Mouse (Mus musculus) erythroblast, embryonic 14.5 days (primary cell): ENCODE measurements around the gene L3mbtl1. TPM values are rescaled to one million over a fixed set of nuclear protein-coding genes. Genes with fewer than 3 reads are reported as not detected.

Experiments used
- H3K27me3 ChIP-seq: 2 replicates; pipeline ENCODE4 v1.6.1; 2012; ENCODE audit warnings: inconsistent platforms; ENCODE audit not compliant: control insufficient read depth
- H3K36me3 ChIP-seq: 2 replicates; pipeline ENCODE4 v1.6.1; 2012; ENCODE audit warnings: mild to moderate bottlenecking, inconsistent platforms; ENCODE audit not compliant: control insufficient read depth
- H3K4me1 ChIP-seq: 2 replicates; pipeline ENCODE4 v1.6.1; 2012; ENCODE audit warnings: inconsistent platforms; ENCODE audit not compliant: control insufficient read depth
- H3K4me3 ChIP-seq: replicated peaks from 2 replicates; pipeline ENCODE3; 2012; ENCODE audit warnings: moderate library complexity, mild to moderate bottlenecking, inconsistent platforms
- H3K9me3 ChIP-seq: 2 replicates; pipeline ENCODE4 v1.6.1; 2012; ENCODE audit warnings: low read length, inconsistent platforms, mixed read lengths; ENCODE audit not compliant: control insufficient read depth
- GATA1 ChIP-seq: IDR thresholded peaks from 2 replicates; pipeline ENCODE4 v1.6.1; 2012; ENCODE audit warnings: low read length, inconsistent platforms, mixed read lengths
- TAL1 ChIP-seq: IDR thresholded peaks from 3 replicates; pipeline ENCODE4 v1.6.1; 2012; ENCODE audit warnings: low read length, inconsistent platforms, mixed read lengths
- polyA plus RNA-seq: library from polyadenylated mRNA; stranded (reverse); fragments of >175 nt; gene quantifications from 2 replicates; pipeline ENCODE4 v1.2.3, GENCODE M21; 2012

Gene L3mbtl1
- polyA plus RNA-seq, 1 experiment = not detected

DNA sequence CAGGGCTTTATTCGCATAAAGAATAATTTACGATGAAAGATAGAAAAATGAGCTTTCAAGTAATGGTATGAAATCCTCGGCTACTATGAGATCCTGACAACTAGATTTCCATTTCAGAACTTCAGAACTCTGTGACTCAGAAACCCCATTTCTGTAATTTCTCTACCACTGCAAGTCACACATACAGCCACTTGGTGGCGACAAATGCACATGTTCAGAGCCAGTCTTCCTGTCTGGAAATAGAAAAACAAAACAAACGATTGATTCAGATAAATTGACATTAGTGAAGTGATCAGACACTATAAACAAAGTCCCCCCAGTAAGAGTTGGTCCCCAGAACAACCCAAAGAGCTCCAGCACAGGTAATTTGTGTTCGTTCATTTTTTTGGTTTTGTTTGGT lies 21.1 kb upstream of the L3mbtl1 start:
- Histone ChIP-seq H3K36me3 (no peaks in the 10 kb centered on the region), H3K4me3 (no peak overlapping the region), H3K9me3 (no peaks in the 10 kb centered on the region), H3K27me3 (peaks cover 4% of the 10 kb centered on the region), H3K4me1 (no peaks in the 10 kb centered on the region)
- TF ChIP-seq GATA1 = no peak
- no peak for TF ChIP-seq TAL1

DNA sequence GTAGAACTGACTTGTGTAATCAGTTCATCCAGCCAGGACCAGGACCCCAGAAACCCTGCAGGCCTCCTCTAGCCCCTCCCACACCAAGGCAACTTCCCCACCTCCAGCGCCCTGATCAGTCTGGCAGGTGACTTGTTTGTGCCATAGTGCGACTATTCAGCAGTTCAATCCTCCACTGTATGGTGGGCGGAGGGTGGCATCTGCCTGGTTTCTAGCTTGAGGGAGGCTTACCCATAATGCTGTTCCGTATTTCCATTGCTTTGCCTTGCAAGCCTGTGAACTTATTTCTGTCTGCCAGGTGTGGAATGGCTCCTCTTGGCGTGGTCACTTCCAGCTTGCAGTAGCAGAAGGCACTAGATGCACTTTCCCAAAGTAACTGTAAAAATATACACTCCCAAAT lies 20.4 kb upstream of the L3mbtl1 start:
- Histone ChIP-seq H3K36me3 (no peaks in the 10 kb centered on the region), H3K27me3 (peaks cover 4% of the 10 kb centered on the region), H3K4me1 (peaks cover 2% of the 10 kb centered on the region), H3K4me3 (no peak overlapping the region), H3K9me3 (no peaks in the 10 kb centered on the region)
- no peak for TF ChIP-seq TAL1
- no peak for TF ChIP-seq GATA1

DNA sequence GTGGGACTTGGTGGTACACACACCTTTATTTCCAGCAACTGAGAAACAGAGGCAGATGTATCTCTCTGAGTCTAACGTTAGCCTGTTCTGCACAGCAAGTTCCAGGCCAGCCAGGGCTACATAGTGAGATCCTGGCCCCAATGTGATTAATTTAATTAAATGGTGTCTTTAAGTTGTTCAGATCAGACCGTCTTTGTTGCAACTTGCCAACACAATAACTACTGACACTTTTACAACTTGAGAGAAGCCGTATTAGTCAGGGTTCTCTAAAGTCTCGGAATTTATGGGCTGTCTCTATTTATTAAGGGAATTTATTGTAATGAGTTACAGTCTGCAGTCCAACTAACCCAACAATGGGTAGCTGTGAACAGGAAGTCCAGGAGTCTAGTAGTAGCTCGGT lies 19.1 kb upstream of the L3mbtl1 start:
- Histone ChIP-seq H3K9me3 (no peaks in the 10 kb centered on the region), H3K4me3 (no peak overlapping the region), H3K4me1 (peaks cover 7% of the 10 kb centered on the region), H3K27me3 (peaks cover 4% of the 10 kb centered on the region), H3K36me3 (no peaks in the 10 kb centered on the region)
- TF ChIP-seq GATA1 (no peak), TAL1 (no peak)

DNA sequence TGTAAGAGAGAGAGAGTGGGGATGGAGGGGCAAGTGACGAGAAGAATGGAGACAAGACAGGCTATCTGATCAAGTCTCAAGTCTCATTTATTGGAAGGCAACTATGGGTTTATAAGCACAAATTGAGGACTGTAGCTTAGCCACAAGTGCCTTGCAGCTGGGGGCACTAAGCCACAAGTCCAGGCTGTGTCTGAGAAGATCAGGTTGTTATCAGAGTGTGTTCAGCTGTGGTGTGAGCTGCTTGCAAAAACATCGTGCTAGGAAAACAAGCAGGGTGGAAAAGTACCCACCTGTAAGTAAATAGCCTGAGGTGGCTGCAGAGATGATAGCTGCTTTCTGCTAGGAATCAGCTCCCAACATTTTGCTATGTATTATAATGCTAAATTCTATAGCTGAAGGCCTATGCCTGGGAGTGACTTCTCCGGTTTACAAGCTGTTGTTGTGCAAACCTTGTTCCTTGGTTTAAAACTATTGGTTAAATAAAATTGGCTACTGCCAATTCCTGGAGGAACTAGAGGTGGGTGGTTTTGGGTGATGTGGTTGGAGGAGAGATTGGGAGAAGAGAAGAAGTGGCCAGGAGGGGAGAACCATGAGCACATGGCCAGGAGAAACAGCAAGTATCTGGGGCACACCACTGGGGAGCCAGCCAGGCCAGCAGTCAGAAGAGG lies 15.2 kb upstream of the L3mbtl1 start:
- no peak overlapping the region for H3K4me3 ChIP-seq
- H3K27me3 ChIP-seq = peaks cover 6% of the 10 kb centered on the region
- H3K9me3 ChIP-seq = no peaks in the 10 kb centered on the region
- peaks cover 6% of the 10 kb centered on the region for H3K36me3 ChIP-seq
- TF ChIP-seq GATA1 = no peak
- TF ChIP-seq TAL1 = no peak
- peaks cover 26% of the 10 kb centered on the region for H3K4me1 ChIP-seq

DNA sequence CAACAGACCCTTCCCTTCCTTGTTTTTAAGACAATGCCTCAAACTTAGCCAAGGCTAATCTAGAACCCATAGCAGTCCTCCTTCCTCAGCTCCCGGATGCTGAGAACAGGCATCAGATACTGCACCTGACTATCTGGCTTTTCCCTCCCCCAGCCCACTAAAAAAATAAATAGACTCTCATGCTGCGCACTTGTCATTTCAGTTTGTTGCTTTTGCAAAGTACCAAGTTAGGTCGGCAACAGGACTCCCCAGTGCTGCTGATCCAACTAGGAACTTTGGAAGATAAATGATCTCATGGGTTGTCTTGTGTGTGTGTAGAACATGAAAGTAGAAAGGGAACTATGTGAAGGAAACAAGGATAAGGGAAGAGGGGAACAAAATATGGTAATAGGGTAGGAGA lies 13.6 kb upstream of the L3mbtl1 start:
- H3K4me3 ChIP-seq = no peak overlapping the region
- TF ChIP-seq TAL1 = no peak
- no peak for TF ChIP-seq GATA1
- no peaks in the 10 kb centered on the region for H3K9me3 ChIP-seq
- peaks cover 33% of the 10 kb centered on the region for H3K4me1 ChIP-seq
- H3K36me3 ChIP-seq = peaks cover 23% of the 10 kb centered on the region
- peaks cover 6% of the 10 kb centered on the region for H3K27me3 ChIP-seq

DNA sequence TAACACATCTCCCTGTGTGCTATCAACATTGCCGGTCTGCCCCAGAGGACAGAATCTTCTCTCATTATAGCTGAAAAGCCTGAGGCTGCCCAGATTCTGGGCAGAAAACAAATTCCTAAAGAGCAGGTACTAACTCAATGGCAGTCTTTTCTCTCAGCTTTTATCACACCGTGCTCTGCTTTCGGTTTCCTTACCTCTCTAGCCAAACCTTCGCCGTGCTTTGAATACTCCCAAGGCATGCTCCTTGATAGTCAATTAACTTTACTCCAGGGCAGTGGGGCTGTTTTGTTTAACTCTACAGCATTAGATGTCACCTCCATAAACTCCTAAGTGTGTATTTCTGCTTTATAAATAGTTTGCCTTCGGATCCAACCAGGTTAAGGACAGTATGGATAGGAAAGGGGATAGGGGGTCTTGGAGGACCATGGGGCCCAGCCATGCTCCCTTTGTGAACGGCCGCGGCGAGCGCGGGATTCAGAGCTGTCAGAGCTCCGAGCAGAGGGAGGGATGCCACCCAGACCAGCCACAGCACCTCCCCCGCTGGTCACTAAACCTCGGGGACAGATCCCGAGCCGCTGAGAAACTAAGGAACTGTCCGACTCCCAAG lies 12.7 kb upstream of the L3mbtl1 start:
- Histone ChIP-seq H3K4me1 (peaks cover 33% of the 10 kb centered on the region), H3K36me3 (peaks cover 32% of the 10 kb centered on the region)
- TF ChIP-seq GATA1 (no peak), TAL1 (no peak)

DNA sequence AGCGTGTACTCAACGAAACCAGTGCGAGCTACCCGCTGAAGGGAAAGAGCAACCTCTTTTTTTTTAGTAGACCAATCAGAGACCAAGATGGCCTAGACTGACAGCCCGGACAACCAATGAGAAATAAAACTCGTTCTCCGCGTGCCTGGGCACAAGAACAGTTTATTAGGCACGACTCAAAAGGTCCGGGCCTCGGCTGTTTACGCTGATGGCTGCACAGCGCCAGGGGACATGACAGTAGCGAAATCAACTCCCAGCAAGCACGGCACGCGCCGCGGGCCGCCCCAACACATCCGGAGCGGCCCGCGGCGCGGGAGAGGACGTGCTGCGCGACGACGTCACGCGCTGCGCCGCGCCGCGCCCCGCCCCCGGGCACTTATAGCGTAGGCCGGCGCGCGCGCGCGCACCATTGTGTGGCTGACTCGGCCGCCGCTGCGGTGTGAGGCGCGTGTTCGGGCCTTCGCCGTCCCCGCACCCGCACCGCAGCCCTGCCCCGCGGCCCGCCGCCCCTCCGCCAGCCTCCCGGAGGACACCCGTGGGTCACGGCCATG lies 12.1 kb upstream of the L3mbtl1 start, which contains the start of gene Srsf6:
Gene Srsf6 (plus strand): TSS at position 406 of the 551 bp plus-strand sequence.
- peaks cover 6% of the 10 kb centered on the region for H3K27me3 ChIP-seq
- H3K9me3 ChIP-seq = no peaks in the 10 kb centered on the region
- peaks cover 38% of the 10 kb centered on the region for H3K36me3 ChIP-seq
- TF ChIP-seq GATA1 (no peak), TAL1 (no peak)
- peak within 1 kb of the TSS; percentile 99 for H3K4me3 ChIP-seq
- H3K4me1 ChIP-seq = peaks cover 33% of the 10 kb centered on the region

More for the DNA sequence above, 12.7 kb upstream of the L3mbtl1 start:
- peaks cover 6% of the 10 kb centered on the region for H3K27me3 ChIP-seq
- H3K9me3 ChIP-seq = no peaks in the 10 kb centered on the region
- H3K4me3 ChIP-seq = peak overlapping the region; percentile 99

DNA sequence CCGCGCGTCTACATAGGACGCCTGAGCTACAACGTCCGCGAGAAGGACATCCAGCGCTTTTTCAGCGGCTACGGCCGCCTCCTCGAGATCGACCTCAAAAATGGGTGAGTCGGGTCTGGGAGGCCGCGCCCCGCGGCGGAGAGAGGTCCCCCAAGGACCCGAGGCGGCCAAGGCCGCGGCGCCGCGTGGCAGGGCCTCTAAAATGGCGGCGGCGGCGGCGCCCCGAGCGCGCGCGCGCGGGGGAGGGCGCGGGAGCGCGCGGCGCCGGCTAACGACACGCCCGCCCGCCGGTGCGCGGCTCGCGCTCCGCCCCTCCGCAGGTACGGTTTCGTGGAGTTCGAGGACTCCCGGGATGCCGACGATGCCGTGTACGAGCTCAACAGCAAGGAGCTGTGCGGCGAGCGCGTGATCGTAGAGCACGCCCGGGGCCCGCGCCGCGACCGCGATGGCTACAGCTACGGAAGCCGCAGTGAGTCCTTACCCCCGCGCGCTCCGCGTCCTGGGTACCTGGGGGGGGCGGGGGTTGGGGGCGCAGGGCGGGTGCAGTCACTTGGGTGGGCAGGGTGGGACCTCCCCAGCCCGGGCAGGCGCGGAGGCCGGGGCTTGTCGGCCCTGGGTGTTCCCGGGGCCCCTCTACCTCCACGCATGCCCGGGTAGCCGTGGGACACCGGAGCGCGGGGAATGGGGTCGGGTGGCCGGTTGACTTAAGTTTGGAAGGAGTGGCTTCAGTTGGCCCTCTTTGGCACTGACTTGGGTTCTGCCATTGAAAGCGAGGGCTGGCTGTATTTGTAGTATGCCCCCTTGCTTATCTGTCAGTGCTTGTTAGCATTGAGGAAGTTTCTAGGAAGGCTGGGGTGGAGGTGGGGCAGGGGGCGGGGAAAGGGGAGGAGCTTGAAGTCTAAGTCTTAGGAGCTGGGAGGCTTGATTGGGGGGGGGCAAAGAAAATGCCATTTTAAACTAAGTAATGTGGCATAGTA lies 11.3 kb upstream of the L3mbtl1 start:
- TF ChIP-seq TAL1 = no peak
- TF ChIP-seq GATA1 = no peak
- H3K4me3 ChIP-seq = peak overlapping the region; percentile 99

More for the DNA sequence above, 11.3 kb upstream of the L3mbtl1 start:
- H3K27me3 ChIP-seq = peaks cover 6% of the 10 kb centered on the region
- no peaks in the 10 kb centered on the region for H3K9me3 ChIP-seq
- peaks cover 45% of the 10 kb centered on the region for H3K36me3 ChIP-seq
- H3K4me1 ChIP-seq = peaks cover 33% of the 10 kb centered on the region
